Mouse (Mus musculus) ZHBTc4 (cell line): ENCODE results near the gene Snai1.

Experiments used
- DNase-seq: peaks from one replicate; pipeline ENCODE4 v3.0.0-alpha.2; 2011; ENCODE audit warnings: low read depth, low spot score

Snai1 gene

GRCm38 (mm10) chr2:167551342-167551920 lies 13.4 kb downstream of the Snai1 start:
- no peak for DNase-seq

GRCm38 (mm10) chr2:167552292-167552691 lies 14.3 kb downstream of the Snai1 start:
- no peak for DNase-seq

- DNase-seq: no peak
Measured at GRCm38 (mm10) chr2:167552927-167553402, 15.0 kb downstream of the Snai1 start.

- no peak for DNase-seq
Measured at GRCm38 (mm10) chr2:167555766-167556165, 17.8 kb downstream of the Snai1 start.

- no peak for DNase-seq
Measured at GRCm38 (mm10) chr2:167559413-167559812, 21.4 kb downstream of the Snai1 start.

- no peak for DNase-seq
Measured at GRCm38 (mm10) chr2:167562101-167562500, 24.1 kb downstream of the Snai1 start.

GRCm38 (mm10) chr2:167563035-167563434 lies 25.0 kb downstream of the Snai1 start:
- no peak for DNase-seq

- DNase-seq: peak; percentile 47
Measured at GRCm38 (mm10) chr2:167563703-167564102, 25.7 kb downstream of the Snai1 start.

- no peak for DNase-seq
Measured at GRCm38 (mm10) chr2:167564551-167565311, 26.7 kb downstream of the Snai1 start.

- DNase-seq: no peak
Measured at GRCm38 (mm10) chr2:167565312-167565656, 27.3 kb downstream of the Snai1 start.

- peak; percentile 48 for DNase-seq
Measured at GRCm38 (mm10) chr2:167565682-167566081, 27.7 kb downstream of the Snai1 start.

GRCm38 (mm10) chr2:167568112-167568511 lies 30.1 kb downstream of the Snai1 start:
- no peak for DNase-seq

GRCm38 (mm10) chr2:167569934-167570651 lies 32.1 kb downstream of the Snai1 start:
- DNase-seq: peak; percentile 64

- no peak for DNase-seq
Measured at GRCm38 (mm10) chr2:167570815-167571214, 32.8 kb downstream of the Snai1 start.

GRCm38 (mm10) chr2:167571442-167572220 lies 33.6 kb downstream of the Snai1 start:
- DNase-seq: peak; percentile 53

- no peak for DNase-seq
Measured at GRCm38 (mm10) chr2:167574814-167575213, 36.8 kb downstream of the Snai1 start.

- no peak for DNase-seq
Measured at GRCm38 (mm10) chr2:167575581-167575980, 37.6 kb downstream of the Snai1 start.

- no peak for DNase-seq
Measured at GRCm38 (mm10) chr2:167576121-167576620, 38.2 kb downstream of the Snai1 start.

- no peak for DNase-seq
Measured at GRCm38 (mm10) chr2:167577186-167577785, 39.3 kb downstream of the Snai1 start.

- peak; percentile 93 for DNase-seq
Measured at GRCm38 (mm10) chr2:167578521-167578920, 40.5 kb downstream of the Snai1 start.
